Mouse (Mus musculus) right cerebral cortex, postnatal 4 days (tissue): ENCODE data around the gene Ndufaf8.

ENCODE experiments used
- DNase-seq: peaks from one replicate; pipeline ENCODE4 v3.0.0-alpha.2; 2022

Ndufaf8 gene

GRCm38 (mm10) chr11:120136195-120136594 is 37.5 kb downstream of the Ndufaf8 start:
- no peak for DNase-seq

- DNase-seq: peak; percentile 18
Observed at GRCm38 (mm10) chr11:120136796-120137624, 38.3 kb downstream of the Ndufaf8 start.

- DNase-seq: no peak
Observed at GRCm38 (mm10) chr11:120137625-120138004, 38.9 kb downstream of the Ndufaf8 start.

GRCm38 (mm10) chr11:120139309-120139731 is 40.6 kb downstream of the Ndufaf8 start:
- no peak for DNase-seq

GRCm38 (mm10) chr11:120140255-120140654 is 41.5 kb downstream of the Ndufaf8 start:
- no peak for DNase-seq

- DNase-seq: no peak
Observed at GRCm38 (mm10) chr11:120142601-120143051, 43.9 kb downstream of the Ndufaf8 start.

GRCm38 (mm10) chr11:120143708-120144497 is 45.2 kb downstream of the Ndufaf8 start:
- no peak for DNase-seq

GRCm38 (mm10) chr11:120148201-120148855 is 49.6 kb downstream of the Ndufaf8 start:
- DNase-seq: no peak

- DNase-seq: no peak
Observed at GRCm38 (mm10) chr11:120149510-120150200, 50.9 kb downstream of the Ndufaf8 start.
